Mouse (Mus musculus) megakaryocyte progenitor cell, adult 5-6 weeks (primary cell): ENCODE results near the gene Tceal3. TPM values are rescaled to one million over a fixed set of nuclear protein-coding genes. Genes with fewer than 3 reads are reported as not detected.
"Not testable (repeated sequence)": the region's sequence is repeated elsewhere in the genome, so short reads cannot be mapped to it uniquely, and the experiment has no call there.

Experiments
- ATAC-seq: replicated peaks from 2 replicates; pipeline ENCODE4 v1.8.0; 2016; ENCODE audit warnings: mild to moderate bottlenecking, moderate TSS enrichment, inconsistent platforms; ENCODE audit not compliant: poor library complexity
- total RNA-seq, 2 experiments: library from RNA; stranded (forward) in 1 of 2; stranded (reverse) in 1 of 2; fragments of 157-497, 149-512 nt in 1 of 2; fragments of 200-1000 nt in 1 of 2; gene quantifications; 2 replicates each; pipeline versions ENCODE4 v1.2.3 to v1.2.4; 2015 to 2017

Gene Tceal3
- total RNA-seq, 2 experiments from 2014 or later, result 1.4 TPM; not detected in 1

GRCm38 (mm10) chrX:136693196-136693595, 102.6 kb downstream of the Tceal3 start:
- no peak for ATAC-seq

- peak; percentile 77 for ATAC-seq
Measured at GRCm38 (mm10) chrX:136707446-136708167, 117.0 kb downstream of the Tceal3 start, which contains the start of gene Tceal1. Gene Tceal1, plus strand, starts transcription at chrX:136707982.

GRCm38 (mm10) chrX:136708168-136708681, 117.6 kb downstream of the Tceal3 start:
- peak; percentile 78 for ATAC-seq

GRCm38 (mm10) chrX:136708782-136709181, 118.1 kb downstream of the Tceal3 start:
- ATAC-seq, result no peak

- ATAC-seq, result not testable (repeated sequence)
Measured at GRCm38 (mm10) chrX:136714742-136715474, 124.3 kb downstream of the Tceal3 start.

Other genes with a start within 250 kb of the Tceal3 start
- not detected in 2 replicates for gene Kir3dl1, start 72.8 kb upstream of the Tceal3 start, total RNA-seq (2015)
- not detected in 2 replicates for gene Kir3dl1, start 72.8 kb upstream of the Tceal3 start, total RNA-seq (2017)
- not detected in 2 replicates for gene Kir3dl2, start 46.8 kb upstream of the Tceal3 start, total RNA-seq (2015)
- not detected in 2 replicates for gene Kir3dl2, start 46.8 kb upstream of the Tceal3 start, total RNA-seq (2017)
- gene Tceal1, start 117.1 kb downstream of the Tceal3 start, total RNA-seq (2015), result 0.83 and 1.3 TPM in 2 replicates
- gene Tceal1, start 117.1 kb downstream of the Tceal3 start, total RNA-seq (2017), result 0.33 and 0.88 TPM in 2 replicates
- 250 and 251 TPM in 2 replicates for gene Morf4l2, start 152.8 kb downstream of the Tceal3 start, total RNA-seq (2015)
- 707 and 925 TPM in 2 replicates for gene Morf4l2, start 152.8 kb downstream of the Tceal3 start, total RNA-seq (2017)
- gene Glra4, start 189.3 kb downstream of the Tceal3 start, total RNA-seq (2015), result not detected in 2 replicates
- gene Glra4, start 189.3 kb downstream of the Tceal3 start, total RNA-seq (2017), result not detected in 2 replicates
- 2.4 and 3.9 TPM in 2 replicates for gene Plp1, start 231.8 kb downstream of the Tceal3 start, total RNA-seq (2015)
- gene Plp1, start 231.8 kb downstream of the Tceal3 start, total RNA-seq (2017), result 0.71 and 1.0 TPM in 2 replicates